Mouse (Mus musculus) liver, embryonic 15.5 days (tissue): ENCODE data around the gene Prune1. TPM values are rescaled to one million over a fixed set of nuclear protein-coding genes. Genes with fewer than 3 reads are reported as not detected.

ENCODE experiments used
- ATAC-seq: fragments of 200-750 bp; cut with Nextera tagmentation; 2 replicates; pipeline ENCODE4 v1.8.0; 2017; ENCODE audit warnings: moderate number of reproducible peaks, mild to moderate bottlenecking, moderate library complexity; ENCODE audit not compliant: insufficient read depth
- H3K27ac ChIP-seq: fragments of 300-500 bp; sonication (generic); replicated peaks from 2 replicates; pipeline ENCODE4 v1.5.1; 2015; ENCODE audit warnings: mild to moderate bottlenecking, inconsistent platforms
- H3K27me3 ChIP-seq: fragments of 300-500 bp; sonication (generic); 2 replicates; pipeline ENCODE4 v1.6.1; 2015; ENCODE audit warnings: mild to moderate bottlenecking, inconsistent platforms
- H3K36me3 ChIP-seq: fragments of 300-500 bp; sonication (generic); replicated peaks from 2 replicates; pipeline ENCODE4 v1.6.1; 2015; ENCODE audit warnings: moderate library complexity, mild to moderate bottlenecking, inconsistent platforms
- H3K4me1 ChIP-seq: fragments of 300-500 bp; sonication (generic); replicated peaks from 2 replicates; pipeline ENCODE4 v1.6.1; 2015; ENCODE audit warnings: inconsistent platforms
- H3K4me2 ChIP-seq: fragments of 300-500 bp; sonication (generic); 2 replicates; pipeline ENCODE4 v1.6.1; 2015; ENCODE audit warnings: moderate library complexity, mild to moderate bottlenecking, inconsistent platforms
- H3K4me3 ChIP-seq: fragments of 300-500 bp; sonication (generic); replicated peaks from 2 replicates; pipeline ENCODE4 v1.5.1; 2015; ENCODE audit warnings: mild to moderate bottlenecking, inconsistent platforms
- H3K9ac ChIP-seq: fragments of 300-500 bp; sonication (generic); 2 replicates; pipeline ENCODE4 v1.6.1; 2015; ENCODE audit warnings: moderate library complexity, mild to moderate bottlenecking, inconsistent platforms
- H3K9me3 ChIP-seq: fragments of 300-500 bp; sonication (generic); replicated peaks from 2 replicates; pipeline ENCODE4 v1.6.1; 2016; ENCODE audit warnings: inconsistent platforms
- WGBS: fragments of 180-500 bp; shearing (Covaris S2); methylation state at CpG from one replicate; pipeline ENCODE4 v1.1.7; 2015; ENCODE audit warnings: mixed read lengths; ENCODE audit not compliant: insufficient replicate concordance; 5-methylcytosine and 5-hydroxymethylcytosine counted together
- polyA plus RNA-seq: library from polyadenylated mRNA; unstranded; fragments of >200 nt; fragmentation: Nextera tagmentation; extraction: Ambion mirVana; gene quantifications from 2 replicates; pipeline ENCODE4 v1.2.1, GENCODE M21; 2015

Prune1 gene
- polyA plus RNA-seq, 1 experiment from 2014 or later, result 9.0 TPM

DNA sequence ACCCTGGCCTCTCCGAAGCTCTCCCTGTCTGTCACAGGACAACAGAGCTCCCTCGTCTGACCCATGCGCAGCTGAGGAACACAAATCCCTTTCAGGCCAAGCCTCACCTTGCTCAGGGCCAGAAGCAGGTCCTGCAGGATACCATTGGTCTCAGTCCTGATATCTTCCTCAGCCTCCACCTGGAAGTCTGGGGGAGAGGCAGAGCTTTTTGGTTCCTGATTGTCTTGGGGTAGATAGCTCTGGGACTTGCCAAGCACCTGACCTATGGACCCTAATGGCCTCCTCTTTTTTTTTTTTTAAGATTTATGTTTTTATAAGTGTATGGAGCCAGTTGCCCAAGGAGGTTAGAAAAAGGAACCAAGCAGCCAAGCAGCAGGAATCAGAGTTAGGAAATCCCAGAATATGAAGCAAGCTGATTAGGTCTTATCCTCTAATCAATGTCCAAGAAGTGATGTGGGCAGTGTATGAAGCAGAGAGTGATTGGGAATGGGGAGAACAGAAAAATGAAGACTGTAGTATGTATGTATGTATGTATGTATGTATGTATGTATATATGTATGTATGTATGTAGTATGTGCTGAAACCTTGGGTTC, 19.4 kb upstream of the Prune1 start:
- WGBS, result 83% methylated on average over 3 of the region's 3 CpGs
- no peaks in the 10 kb centered on the region for H3K9me3 ChIP-seq
- H3K36me3 ChIP-seq, result peaks cover 26% of the 10 kb centered on the region
- H3K4me2 ChIP-seq, result no peak overlapping the region
- no peak overlapping the region for H3K9ac ChIP-seq
- no peak overlapping the region for H3K4me3 ChIP-seq
- ATAC-seq, result no peak
- H3K27me3 ChIP-seq, result no peaks in the 10 kb centered on the region
- peaks cover 15% of the 10 kb centered on the region for H3K4me1 ChIP-seq
- H3K27ac ChIP-seq, result no peak overlapping the region

DNA sequence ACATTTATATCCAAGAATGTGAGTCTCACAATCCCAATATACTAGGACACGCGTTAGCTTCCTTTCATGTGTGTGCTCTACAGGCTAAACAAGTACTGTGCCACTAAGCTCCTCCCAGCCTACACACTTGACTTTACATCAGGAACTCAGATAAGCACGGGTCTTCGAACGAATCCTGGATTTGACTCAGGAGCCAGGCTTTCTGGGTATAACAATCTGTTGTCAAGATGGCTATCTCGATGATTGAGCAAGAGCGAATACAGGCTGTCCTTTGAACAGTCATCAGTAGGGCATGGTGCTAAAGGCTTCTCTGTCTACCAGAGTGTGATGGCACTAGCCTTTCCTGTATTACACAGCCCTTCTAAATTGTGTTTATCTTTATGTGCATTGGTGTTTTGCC, 16.1 kb upstream of the Prune1 start:
- ATAC-seq, result peak; percentile 28; the same call in 1 of the 2 replicates
- Histone ChIP-seq H3K4me1 (peaks cover 47% of the 10 kb centered on the region), H3K36me3 (peaks cover 48% of the 10 kb centered on the region), H3K4me2 (no peak overlapping the region), H3K9ac (no peak overlapping the region), H3K27ac (0 out of 2 replicates have a peak overlapping the region, but pooled peaks have one; percentile 31), H3K4me3 (no peak overlapping the region), H3K27me3 (no peaks in the 10 kb centered on the region), H3K9me3 (no peaks in the 10 kb centered on the region)
- whole genome bisulfite sequencing, result 42% methylated on average over 7 of the region's 7 CpGs

DNA sequence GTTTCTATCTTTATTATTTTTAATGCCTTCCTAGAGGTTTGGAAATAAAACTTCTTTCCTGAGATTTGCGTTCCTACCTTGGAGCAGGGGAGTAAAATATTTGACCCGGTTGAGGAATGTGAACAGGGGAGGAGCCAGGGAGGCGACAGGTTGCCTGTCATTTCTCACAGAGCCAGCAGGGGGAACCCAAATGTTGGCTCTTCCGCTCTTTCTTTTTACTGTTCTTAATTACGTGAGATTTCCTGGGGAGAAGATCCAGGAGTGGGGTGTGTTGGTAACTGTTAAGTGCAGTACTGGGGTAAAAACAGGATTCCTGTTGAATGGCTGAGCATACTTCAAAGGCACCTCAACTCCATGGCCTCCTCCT, 14.2 kb upstream of the Prune1 start:
- WGBS, result 10% methylated on average over 5 of the region's 5 CpGs

DNA sequence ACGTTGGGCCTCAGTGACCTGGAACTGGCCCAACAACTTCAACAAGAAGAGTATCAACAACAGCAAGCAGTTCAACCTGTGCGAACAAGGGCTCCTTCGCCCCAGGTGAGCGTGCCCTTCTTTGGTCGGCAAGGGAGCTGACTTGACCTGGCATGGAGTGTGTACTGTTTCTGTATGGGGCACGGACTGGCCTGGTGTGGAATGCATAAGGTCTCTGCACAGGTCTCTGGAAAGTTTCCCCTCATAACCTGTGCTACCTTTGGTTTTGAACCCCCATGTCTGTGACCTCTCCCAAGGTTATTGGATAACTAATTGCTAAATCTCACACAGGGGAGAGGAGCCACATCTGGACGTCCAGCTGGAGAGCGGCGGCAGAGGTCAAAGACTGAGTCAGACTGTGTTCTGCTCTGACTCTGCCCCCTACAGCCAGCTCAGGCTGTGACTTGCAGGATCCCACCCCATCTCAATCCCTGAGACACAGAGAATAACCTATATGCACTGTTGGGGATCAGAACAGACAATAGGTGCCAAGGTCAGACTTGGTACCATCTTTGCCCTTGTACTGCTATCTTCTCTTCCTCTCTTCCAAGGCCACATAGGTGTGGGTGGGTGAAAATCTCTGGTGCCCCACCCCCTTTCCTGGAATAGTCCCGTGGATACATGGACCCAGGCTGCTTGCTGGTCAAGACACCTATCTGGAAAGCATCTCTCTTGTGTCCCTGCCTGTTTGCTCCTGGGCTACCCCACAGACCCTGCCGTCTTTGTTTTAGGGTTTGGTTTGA, 13.6 kb upstream of the Prune1 start:
- peaks cover 57% of the 10 kb centered on the region for H3K4me1 ChIP-seq
- H3K27me3 ChIP-seq, result no peaks in the 10 kb centered on the region
- peaks cover 66% of the 10 kb centered on the region for H3K36me3 ChIP-seq
- H3K9ac ChIP-seq, result no peak overlapping the region
- peak overlapping the region; percentile 41 for H3K27ac ChIP-seq
- 68% methylated on average over 11 of the region's 11 CpGs for WGBS
- H3K4me2 ChIP-seq, result no peak overlapping the region
- no peaks in the 10 kb centered on the region for H3K9me3 ChIP-seq
- ATAC-seq, result peak; percentile 29; the same call in 1 of the 2 replicates
- H3K4me3 ChIP-seq, result no peak overlapping the region

More for the DNA sequence above, 14.2 kb upstream of the Prune1 start:
- peak overlapping the region; percentile 29; the same call in 1 of the 2 replicates for H3K27ac ChIP-seq
- ATAC-seq, result no peak
- H3K4me3 ChIP-seq, result no peak overlapping the region
- peaks cover 61% of the 10 kb centered on the region for H3K36me3 ChIP-seq
- no peaks in the 10 kb centered on the region for H3K9me3 ChIP-seq
- no peak overlapping the region for H3K9ac ChIP-seq
- no peak overlapping the region for H3K4me2 ChIP-seq
- no peaks in the 10 kb centered on the region for H3K27me3 ChIP-seq
- H3K4me1 ChIP-seq, result peaks cover 54% of the 10 kb centered on the region

DNA sequence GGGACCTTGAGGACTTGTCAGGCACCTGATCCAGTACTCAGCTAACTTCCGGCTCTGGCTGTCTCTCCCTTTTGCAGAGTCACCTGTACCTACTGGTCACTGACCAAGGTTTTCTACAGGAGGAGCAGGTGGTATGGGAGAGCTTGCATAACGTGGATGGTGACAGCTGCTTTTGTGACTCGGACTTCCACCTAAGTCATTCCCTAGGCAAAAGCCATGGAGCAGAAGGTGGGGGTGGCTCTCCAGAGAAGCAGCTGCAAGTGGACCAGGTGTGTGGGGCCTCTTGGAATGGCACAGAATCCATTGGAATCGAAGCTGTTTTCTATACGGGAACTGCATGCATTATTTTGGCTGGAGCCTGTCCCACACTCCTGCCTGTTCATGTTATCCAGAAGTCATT, 12.8 kb upstream of the Prune1 start:
- no peaks in the 10 kb centered on the region for H3K9me3 ChIP-seq
- no peak overlapping the region for H3K4me3 ChIP-seq
- H3K27me3 ChIP-seq, result no peaks in the 10 kb centered on the region
- 63% methylated on average over 5 of the region's 5 CpGs for WGBS
- H3K9ac ChIP-seq, result no peak overlapping the region
- no peak for ATAC-seq
- H3K27ac ChIP-seq, result peak overlapping the region; percentile 41; the same call in 1 of the 2 replicates
- H3K4me2 ChIP-seq, result no peak overlapping the region
- peaks cover 57% of the 10 kb centered on the region for H3K4me1 ChIP-seq
- peaks cover 68% of the 10 kb centered on the region for H3K36me3 ChIP-seq

DNA sequence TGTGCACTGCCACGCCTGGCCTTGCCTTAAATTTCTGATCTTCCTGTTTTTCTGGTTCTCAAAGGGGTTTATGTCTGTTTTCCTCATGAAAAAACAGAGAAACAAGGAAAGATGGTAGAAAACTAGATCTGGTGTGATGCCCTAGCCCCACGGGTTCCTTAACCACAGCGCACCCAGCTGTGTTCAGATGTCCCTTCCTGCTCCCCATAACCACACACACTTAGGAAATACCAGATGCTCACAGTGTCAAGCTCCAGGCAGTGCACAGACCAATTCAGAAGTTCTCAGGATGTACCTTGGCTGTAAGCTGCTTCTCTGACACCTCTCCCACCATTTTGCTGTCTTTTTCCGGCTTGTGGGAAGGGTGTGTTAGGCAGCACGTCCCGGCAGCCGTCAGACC, 12.4 kb upstream of the Prune1 start:
- ATAC-seq, result no peak
- H3K9me3 ChIP-seq, result no peaks in the 10 kb centered on the region
- H3K4me2 ChIP-seq, result no peak overlapping the region
- peak overlapping the region; percentile 24 for H3K27ac ChIP-seq
- no peak overlapping the region for H3K4me3 ChIP-seq
- WGBS, result 54% methylated on average over 7 of the region's 7 CpGs
- no peak overlapping the region for H3K9ac ChIP-seq
- no peaks in the 10 kb centered on the region for H3K27me3 ChIP-seq
- H3K36me3 ChIP-seq, result peaks cover 72% of the 10 kb centered on the region
- H3K4me1 ChIP-seq, result peaks cover 57% of the 10 kb centered on the region

GRCm38 (mm10) chr3:95293537-95293936, 11.7 kb upstream of the Prune1 start:
- peak; percentile 15; the same call in 1 of the 2 replicates for ATAC-seq
- 25% methylated on average over 11 of the region's 11 CpGs for WGBS
- no peaks in the 10 kb centered on the region for H3K27me3 ChIP-seq

GRCm38 (mm10) chr3:95292899-95293298, 11.0 kb upstream of the Prune1 start:
- H3K9ac ChIP-seq, result no peak overlapping the region
- peaks cover 52% of the 10 kb centered on the region for H3K4me1 ChIP-seq
- H3K4me3 ChIP-seq, result no peak overlapping the region
- H3K27ac ChIP-seq, result peak overlapping the region; percentile 58; the same call in 1 of the 2 replicates
- 56% methylated on average over 2 of the region's 2 CpGs for WGBS
- H3K4me2 ChIP-seq, result no peak overlapping the region
- H3K36me3 ChIP-seq, result peaks cover 83% of the 10 kb centered on the region
- H3K9me3 ChIP-seq, result no peaks in the 10 kb centered on the region
- no peaks in the 10 kb centered on the region for H3K27me3 ChIP-seq
- ATAC-seq, result no peak

More at GRCm38 (mm10) chr3:95293537-95293936, 11.7 kb upstream of the Prune1 start:
- Histone ChIP-seq H3K9me3 (no peaks in the 10 kb centered on the region), H3K27ac (peak overlapping the region; percentile 58), H3K4me1 (peaks cover 57% of the 10 kb centered on the region), H3K36me3 (peaks cover 77% of the 10 kb centered on the region), H3K4me2 (no peak overlapping the region; the same call in 1 of the 2 replicates), H3K4me3 (no peak overlapping the region), H3K9ac (no peak overlapping the region)

- ATAC-seq, result no peak
- no peaks in the 10 kb centered on the region for H3K27me3 ChIP-seq
- H3K36me3 ChIP-seq, result peaks cover 76% of the 10 kb centered on the region
- no peaks in the 10 kb centered on the region for H3K9me3 ChIP-seq
- H3K9ac ChIP-seq, result no peak overlapping the region
- no peak overlapping the region for H3K27ac ChIP-seq
- H3K4me1 ChIP-seq, result peaks cover 47% of the 10 kb centered on the region
- no peak overlapping the region for H3K4me3 ChIP-seq
- WGBS, result 56% methylated on average over 4 of the region's 4 CpGs
- no peak overlapping the region for H3K4me2 ChIP-seq
Measured at GRCm38 (mm10) chr3:95291041-95291440, 9.2 kb upstream of the Prune1 start.

GRCm38 (mm10) chr3:95290156-95290555, 8.3 kb upstream of the Prune1 start:
- H3K4me1 ChIP-seq, result peaks cover 47% of the 10 kb centered on the region
- ATAC-seq, result no peak
- no peak overlapping the region for H3K9ac ChIP-seq
- no peak overlapping the region for H3K4me3 ChIP-seq
- H3K4me2 ChIP-seq, result no peak overlapping the region
- no peaks in the 10 kb centered on the region for H3K9me3 ChIP-seq
- H3K36me3 ChIP-seq, result peaks cover 68% of the 10 kb centered on the region
- 78% methylated on average over 6 of the region's 6 CpGs for WGBS
- no peak overlapping the region for H3K27ac ChIP-seq
- no peaks in the 10 kb centered on the region for H3K27me3 ChIP-seq

- ATAC-seq, result no peak
- Histone ChIP-seq H3K36me3 (peaks cover 63% of the 10 kb centered on the region), H3K4me2 (no peak overlapping the region), H3K27me3 (no peaks in the 10 kb centered on the region), H3K9me3 (no peaks in the 10 kb centered on the region), H3K4me1 (peaks cover 48% of the 10 kb centered on the region), H3K9ac (no peak overlapping the region), H3K27ac (no peak overlapping the region), H3K4me3 (no peak overlapping the region)
- 82% methylated on average over 4 of the region's 4 CpGs for WGBS
Measured at GRCm38 (mm10) chr3:95289419-95289818, 7.5 kb upstream of the Prune1 start.
